Mouse (Mus musculus) C2C12 (cell line): ENCODE data around the gene Ntrk2. TPM values are rescaled to one million over a fixed set of nuclear protein-coding genes. Genes with fewer than 3 reads are reported as not detected.

ENCODE experiments used
- H3K27me3 ChIP-seq: one replicate; pipeline ENCODE4 v1.6.1; 2011; ENCODE audit not compliant: control insufficient read depth, insufficient read depth, insufficient read length
- H3K36me3 ChIP-seq: one replicate; pipeline ENCODE4 v1.6.1; 2011; ENCODE audit not compliant: control insufficient read depth, insufficient read depth
- H3K4me3 ChIP-seq: one replicate; pipeline ENCODE4 v1.5.1; 2011; ENCODE audit warnings: mild to moderate bottlenecking, control low read depth; ENCODE audit not compliant: poor library complexity, insufficient read depth, severe bottlenecking
- H3K79me2 ChIP-seq: one replicate; pipeline ENCODE4 v1.6.1; 2011; ENCODE audit not compliant: control insufficient read depth, insufficient read depth
- H3K79me3 ChIP-seq: one replicate; pipeline ENCODE4 v1.6.1; 2011; ENCODE audit warnings: low read depth, control low read depth
- H3ac ChIP-seq: one replicate; pipeline ENCODE3; 2011; ENCODE audit warnings: low read depth; ENCODE audit not compliant: control insufficient read depth, insufficient read length
- CEBPB ChIP-seq: IDR thresholded peaks from one replicate; pipeline ENCODE4 v1.6.1; 2011; ENCODE audit warnings: low read depth, mild to moderate bottlenecking, control low read depth, moderate library complexity
- CTCF ChIP-seq: IDR thresholded peaks from one replicate; pipeline ENCODE4 v1.5.1; 2011; ENCODE audit not compliant: control insufficient read depth, insufficient read depth, insufficient read length
- FOSL1 ChIP-seq: IDR thresholded peaks from one replicate; pipeline ENCODE4 v1.8.0; 2011; ENCODE audit warnings: mild to moderate bottlenecking, low read length; ENCODE audit not compliant: poor library complexity, insufficient read depth, severe bottlenecking
- MAX ChIP-seq: IDR thresholded peaks from one replicate; pipeline ENCODE4 v1.6.1; 2011; ENCODE audit warnings: mild to moderate bottlenecking, control low read depth
- MYOD1 ChIP-seq: IDR thresholded peaks from one replicate; pipeline ENCODE4 v1.6.1; 2011; ENCODE audit warnings: low read depth; ENCODE audit not compliant: control insufficient read depth, insufficient read length
- MYOG ChIP-seq: IDR thresholded peaks from one replicate; pipeline ENCODE4 v1.6.1; 2011; ENCODE audit not compliant: control insufficient read depth, insufficient read length; ENCODE audit errors: extremely low read depth
- USF1 ChIP-seq: IDR thresholded peaks from one replicate; pipeline ENCODE4 v1.6.1; 2011; ENCODE audit warnings: low read depth, mild to moderate bottlenecking, control low read depth, moderate library complexity
- polyA plus RNA-seq: library from polyadenylated mRNA; unstranded; fragments of >200 nt; fragmentation: generic; extraction: Trizol; gene quantifications from one replicate; pipeline ENCODE4 v1.2.1, GENCODE M21; 2012; ENCODE audit warnings: missing spikeins

The Ntrk2 gene
- polyA plus RNA-seq, 1 experiment = not detected

- Histone ChIP-seq H3K79me2 (no peaks in the 10 kb centered on the region), H3K4me3 (no peak overlapping the region), H3K36me3 (no peaks in the 10 kb centered on the region), H3K27me3 (no peaks in the 10 kb centered on the region), H3K79me3 (no peaks in the 10 kb centered on the region), H3ac (no peak overlapping the region)
- no peak for TF ChIP-seq CTCF
- no peak for TF ChIP-seq FOSL1
- no peak for TF ChIP-seq MYOG
- TF ChIP-seq MAX = no peak
- TF ChIP-seq CEBPB = no peak
- TF ChIP-seq MYOD1 = no peak
- TF ChIP-seq USF1 = no peak
These were observed 106.2 kb downstream of the Ntrk2 start for GRCm38 (mm10) chr13:58912559-58912958.

DNA sequence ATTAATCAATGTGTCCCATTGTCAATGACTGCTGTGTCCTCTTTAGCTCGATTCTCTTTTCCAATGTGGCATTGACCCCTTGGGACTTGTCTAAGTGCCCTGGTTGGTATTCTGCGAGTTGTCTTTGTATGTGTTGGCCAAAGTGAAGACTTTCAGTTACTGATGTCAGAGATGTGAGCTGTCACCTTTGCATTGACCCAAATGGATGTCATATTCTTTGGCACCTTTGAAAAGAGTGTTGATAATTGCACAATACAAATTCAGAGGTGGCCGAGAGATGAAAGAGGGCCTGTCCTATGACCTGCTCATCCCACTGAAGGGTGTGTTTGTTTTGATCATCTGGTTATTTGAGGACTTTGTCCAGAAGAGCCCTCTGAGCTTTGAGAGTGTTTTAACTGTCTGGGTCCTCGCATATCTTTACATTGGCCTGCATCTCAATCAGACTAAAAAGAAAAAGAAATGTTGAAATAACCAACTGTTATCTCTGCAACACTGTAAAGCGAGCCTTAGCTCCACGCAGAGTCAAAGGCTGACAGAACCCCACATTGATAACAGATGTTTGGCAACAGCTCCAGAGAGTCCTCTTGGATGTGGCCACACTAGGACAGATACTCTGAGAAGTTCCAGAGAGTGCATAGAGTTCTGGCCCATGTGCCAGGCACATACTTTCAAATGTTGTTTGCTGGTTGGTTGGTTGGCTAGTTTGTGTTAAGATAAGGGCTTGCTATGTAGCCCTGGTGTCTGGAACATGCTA, 107.9 kb downstream of the Ntrk2 start:
- TF ChIP-seq CEBPB (no peak), FOSL1 (no peak)
- no peaks in the 10 kb centered on the region for H3K36me3 ChIP-seq
- H3K4me3 ChIP-seq = no peak overlapping the region
- H3K79me2 ChIP-seq = no peaks in the 10 kb centered on the region
- H3K27me3 ChIP-seq = no peaks in the 10 kb centered on the region
- H3ac ChIP-seq = no peak overlapping the region
- no peaks in the 10 kb centered on the region for H3K79me3 ChIP-seq

DNA sequence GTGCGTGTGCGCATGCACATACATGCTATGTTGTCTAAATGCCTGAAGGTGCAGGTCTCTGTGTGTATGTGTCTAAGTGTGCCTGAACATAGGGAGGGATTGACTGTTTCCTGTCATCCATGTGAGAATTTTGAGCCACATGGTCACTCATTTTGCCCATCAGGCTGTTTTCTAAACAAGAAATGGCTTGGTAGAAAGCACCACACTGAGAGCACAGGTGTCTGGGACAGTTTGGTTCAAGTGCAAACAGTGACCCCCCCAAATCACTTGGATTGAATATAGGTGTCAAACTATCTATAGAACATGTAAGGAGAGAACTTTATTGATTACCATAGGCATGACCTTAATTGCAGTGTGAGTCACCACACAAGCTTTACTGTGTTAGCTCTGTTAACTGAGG, 110.0 kb downstream of the Ntrk2 start:
- Histone ChIP-seq H3K27me3 (no peaks in the 10 kb centered on the region), H3K4me3 (no peak overlapping the region), H3K36me3 (no peaks in the 10 kb centered on the region), H3ac (no peak overlapping the region), H3K79me2 (no peaks in the 10 kb centered on the region), H3K79me3 (no peaks in the 10 kb centered on the region)
- TF ChIP-seq MYOD1 (no peak), MYOG (no peak), CEBPB (no peak), FOSL1 (no peak), USF1 (no peak), MAX (no peak), CTCF (no peak)

DNA sequence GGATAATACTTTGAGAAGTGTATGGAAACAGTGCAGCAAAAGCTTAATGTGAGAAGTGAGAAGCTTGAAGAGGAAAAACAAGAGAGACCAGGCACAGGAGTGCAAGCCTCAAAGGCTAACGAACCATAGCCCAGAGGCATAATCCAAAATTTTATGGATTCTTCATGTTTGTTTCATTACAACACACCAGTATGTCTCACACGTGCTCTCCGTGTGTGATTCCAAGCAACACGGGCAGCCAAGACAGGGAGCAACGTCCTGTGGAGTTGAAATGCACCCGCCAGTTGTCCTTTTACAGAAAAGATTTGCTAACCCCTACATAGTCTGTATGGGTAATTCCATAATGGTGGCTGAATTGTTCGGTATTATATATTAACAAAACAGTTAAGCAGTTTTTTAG, 113.9 kb downstream of the Ntrk2 start:
- Histone ChIP-seq H3K79me2 (no peaks in the 10 kb centered on the region), H3ac (no peak overlapping the region), H3K27me3 (no peaks in the 10 kb centered on the region), H3K4me3 (no peak overlapping the region), H3K36me3 (no peaks in the 10 kb centered on the region), H3K79me3 (no peaks in the 10 kb centered on the region)
- TF ChIP-seq MYOG = no peak
- no peak for TF ChIP-seq CEBPB
- TF ChIP-seq FOSL1 = no peak

GRCm38 (mm10) chr13:58921255-58921654, 114.9 kb downstream of the Ntrk2 start:
- Histone ChIP-seq H3K36me3 (no peaks in the 10 kb centered on the region), H3K4me3 (no peak overlapping the region), H3K79me3 (no peaks in the 10 kb centered on the region), H3K27me3 (no peaks in the 10 kb centered on the region), H3K79me2 (no peaks in the 10 kb centered on the region), H3ac (no peak overlapping the region)
- TF ChIP-seq CEBPB (no peak), MYOG (no peak), MYOD1 (no peak), CTCF (no peak), MAX (no peak), USF1 (no peak), FOSL1 (no peak)

DNA sequence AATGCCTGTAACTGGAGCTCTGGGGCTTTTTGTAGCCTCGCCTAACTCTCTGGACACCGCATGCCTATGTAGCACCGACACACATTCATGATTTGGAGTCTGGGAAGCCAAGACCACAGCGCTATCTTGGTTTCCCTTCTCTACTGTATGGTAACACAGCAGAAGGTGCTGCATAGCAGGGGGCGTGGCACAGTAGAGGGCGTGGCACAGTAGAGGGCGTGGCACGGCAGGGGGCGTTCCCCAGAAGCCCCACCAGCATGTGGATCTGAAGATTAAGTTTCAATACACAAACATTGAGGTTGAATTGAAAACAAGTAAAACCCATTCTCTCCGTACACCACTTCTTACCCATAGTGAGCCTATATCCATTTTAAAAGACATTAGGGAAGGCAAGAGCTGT, 115.3 kb downstream of the Ntrk2 start:
- H3ac ChIP-seq = no peak overlapping the region
- H3K36me3 ChIP-seq = no peaks in the 10 kb centered on the region
- no peaks in the 10 kb centered on the region for H3K79me3 ChIP-seq
- H3K79me2 ChIP-seq = no peaks in the 10 kb centered on the region
- TF ChIP-seq USF1 (no peak), CEBPB (no peak), FOSL1 (no peak), CTCF (no peak), MAX (no peak), MYOD1 (no peak), MYOG (no peak)
- H3K4me3 ChIP-seq = no peak overlapping the region
- no peaks in the 10 kb centered on the region for H3K27me3 ChIP-seq
